Mouse (Mus musculus): ENCODE measurements around the gene Fam149a. TPM values are rescaled to one million over a fixed set of nuclear protein-coding genes. Genes with fewer than 3 reads are reported as not detected.
"Not testable (repeated sequence)": the region's sequence is repeated elsewhere in the genome, so short reads cannot be mapped to it uniquely, and the experiment has no call there.

Gene Fam149a
- total RNA-seq, 2 experiments from 2014 or later, result 1.8 to 2.8 TPM

- Histone ChIP-seq H3K27ac (no peak overlapping the region), H3K4me3 (no peak overlapping the region; the same call in 1 of the 2 replicates)
- no peak for TF ChIP-seq CTCF (IDR thresholded peaks at IDR 0.05)
- DNase-seq, result no peak
- intact Hi-C loops (cut with DNase I), result no loop called here
These were observed 22.9 kb downstream of the Fam149a start for GRCm38 (mm10) chr8:45359091-45359605.

DNA sequence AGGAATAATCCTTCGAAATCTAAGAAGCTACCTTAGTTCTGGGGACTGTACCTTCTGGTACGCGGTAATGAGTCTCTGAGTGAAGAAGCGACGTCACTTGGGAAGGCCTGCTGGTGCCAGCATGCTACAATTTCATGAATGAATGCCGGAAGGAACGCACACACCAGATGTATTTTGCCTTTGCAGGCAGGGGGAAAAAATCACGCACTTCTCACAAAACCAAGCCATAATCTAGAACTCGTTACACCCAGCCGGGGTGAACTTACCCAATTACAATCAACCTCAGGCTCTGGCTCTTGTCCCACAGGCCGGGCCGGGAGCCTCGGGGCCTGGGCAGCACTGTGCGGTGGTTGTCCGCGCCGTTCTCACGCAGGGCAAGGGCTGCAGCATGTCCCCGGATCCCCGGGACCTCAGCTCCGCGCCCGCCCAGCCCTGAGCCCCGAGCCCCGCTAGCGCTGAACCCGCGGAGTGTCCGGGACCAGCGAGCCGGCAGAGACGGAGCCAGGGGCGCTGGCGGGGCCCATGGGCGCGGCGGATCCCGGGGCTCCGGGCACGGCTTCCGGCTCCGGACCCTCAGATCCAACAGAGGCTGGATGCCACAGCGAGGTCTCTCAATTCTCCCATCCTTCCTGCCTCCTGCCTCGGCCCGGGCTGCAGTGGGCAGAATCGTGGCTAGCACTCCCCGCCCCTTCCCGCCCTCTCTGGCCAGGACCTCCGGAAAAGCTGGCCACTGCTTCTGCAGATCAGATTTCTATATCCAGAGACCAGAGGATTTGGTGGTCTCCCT lies 23.8 kb downstream of the Fam149a start:
- intact Hi-C loops (cut with DNase I), result no loop called here
- peak overlapping the region; percentile 78 for H3K4me3 ChIP-seq
- DNase-seq, result peak; percentile 68
- H3K27ac ChIP-seq, result peak overlapping the region; percentile 72
- TF ChIP-seq CTCF (IDR thresholded peaks at IDR 0.05), result no peak

DNA sequence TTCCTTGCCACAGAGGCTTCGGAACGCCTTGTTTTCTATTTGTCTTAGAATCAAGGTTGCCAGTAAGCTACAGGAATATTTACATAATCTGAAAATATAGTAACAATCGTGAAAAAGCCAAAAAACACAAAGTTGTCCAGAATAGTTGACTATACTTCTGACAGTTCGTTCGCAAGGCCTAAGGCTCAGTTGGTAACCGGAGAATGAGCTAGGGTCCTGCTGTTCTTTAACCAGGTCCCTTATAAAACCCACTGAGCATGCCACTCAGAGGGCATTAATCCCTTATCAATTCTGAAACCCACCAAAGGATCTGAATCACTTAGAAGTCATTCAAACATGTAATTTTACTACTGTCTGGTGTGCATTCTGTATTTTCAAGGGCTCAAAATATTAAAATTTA lies 26.3 kb downstream of the Fam149a start:
- intact Hi-C loops (cut with DNase I), result no loop called here
- H3K27ac ChIP-seq, result no peak overlapping the region
- H3K4me3 ChIP-seq, result no peak overlapping the region
- no peak for TF ChIP-seq CTCF (IDR thresholded peaks at IDR 0.05)
- no peak for DNase-seq

DNA sequence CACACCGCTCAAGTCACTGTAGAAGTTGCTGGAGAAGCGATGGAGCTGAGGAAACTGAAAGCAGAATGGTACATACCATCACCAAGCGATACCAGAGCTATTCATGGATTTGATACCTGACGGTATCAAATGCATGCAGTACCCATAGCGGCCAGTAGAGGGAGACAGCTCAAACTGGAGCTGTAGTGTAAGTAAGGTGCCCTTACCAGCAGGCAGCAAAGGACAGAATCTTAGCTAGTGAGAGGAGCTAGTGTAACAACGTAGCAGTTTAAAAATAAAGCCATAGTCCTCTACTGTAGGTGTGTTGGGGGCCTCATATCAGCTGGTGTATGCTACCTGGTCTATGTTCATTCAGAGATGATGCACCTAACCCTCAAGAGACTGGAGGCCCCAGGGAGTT lies 37.1 kb downstream of the Fam149a start:
- intact Hi-C loops (cut with DNase I), result no loop called here
- TF ChIP-seq CTCF (IDR thresholded peaks at IDR 0.05), result peak; percentile 96
- DNase-seq, result peak; percentile 63

GRCm38 (mm10) chr8:45344298-45344697 lies 37.8 kb downstream of the Fam149a start:
- DNase-seq, result no peak
- intact Hi-C loops (cut with DNase I), result no loop called here
- no peak for TF ChIP-seq CTCF (IDR thresholded peaks at IDR 0.05)
- no peak overlapping the region for H3K4me3 ChIP-seq
- no peak overlapping the region for H3K27ac ChIP-seq

More for the DNA sequence above, 37.1 kb downstream of the Fam149a start:
- no peak overlapping the region for H3K4me3 ChIP-seq
- H3K27ac ChIP-seq, result no peak overlapping the region

DNA sequence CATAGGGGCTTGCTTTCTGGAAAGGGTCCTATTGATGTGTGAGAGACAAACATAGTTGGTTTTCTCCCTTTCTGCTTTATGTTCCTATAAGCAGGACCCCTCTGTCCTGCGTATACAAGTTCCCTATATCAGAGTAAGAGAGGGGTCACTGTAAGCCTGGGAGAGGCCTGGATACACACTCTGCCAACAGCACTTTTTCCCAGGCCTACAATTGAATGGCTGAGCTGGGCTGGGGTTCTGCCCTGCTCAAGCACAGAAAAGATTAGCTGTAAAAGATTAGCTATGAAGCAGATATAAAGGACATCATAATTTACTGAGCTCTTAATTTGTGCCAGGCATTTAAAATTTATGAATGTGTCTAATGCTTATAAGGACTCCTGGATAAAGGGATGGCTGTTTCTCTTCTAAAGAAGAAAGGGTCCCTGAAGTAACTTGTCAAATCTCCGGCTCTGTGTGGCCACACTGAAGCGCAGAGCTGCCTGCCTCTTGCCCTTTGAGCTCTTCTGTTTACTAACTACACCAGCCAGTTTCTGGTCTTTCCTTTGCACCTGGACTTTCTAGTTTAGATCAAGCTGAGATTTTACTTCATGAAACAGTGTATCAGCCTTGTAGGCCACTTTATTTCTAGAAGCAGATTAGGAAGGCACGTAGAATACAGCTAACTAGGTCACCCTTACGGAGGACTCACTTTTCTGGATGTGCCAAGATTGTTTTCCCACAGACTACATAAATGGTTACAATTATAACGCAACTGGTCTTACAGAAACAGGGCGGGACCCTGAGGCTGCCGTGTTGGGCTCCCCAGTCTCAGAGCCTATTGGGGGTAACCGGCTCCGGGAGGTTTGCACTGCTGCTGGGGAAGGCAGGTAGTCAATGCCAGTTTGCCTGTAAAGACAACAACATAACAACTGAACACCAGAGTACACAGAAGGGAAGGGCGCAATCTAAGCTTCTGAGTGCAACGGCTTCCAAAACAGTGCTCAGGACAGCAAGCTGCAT lies 40.2 kb downstream of the Fam149a start:
- no peak for DNase-seq
- no peak overlapping the region for H3K4me3 ChIP-seq
- intact Hi-C loops (cut with DNase I), result no loop called here
- TF ChIP-seq CTCF (IDR thresholded peaks at IDR 0.05), result no peak
- no peak overlapping the region for H3K27ac ChIP-seq

DNA sequence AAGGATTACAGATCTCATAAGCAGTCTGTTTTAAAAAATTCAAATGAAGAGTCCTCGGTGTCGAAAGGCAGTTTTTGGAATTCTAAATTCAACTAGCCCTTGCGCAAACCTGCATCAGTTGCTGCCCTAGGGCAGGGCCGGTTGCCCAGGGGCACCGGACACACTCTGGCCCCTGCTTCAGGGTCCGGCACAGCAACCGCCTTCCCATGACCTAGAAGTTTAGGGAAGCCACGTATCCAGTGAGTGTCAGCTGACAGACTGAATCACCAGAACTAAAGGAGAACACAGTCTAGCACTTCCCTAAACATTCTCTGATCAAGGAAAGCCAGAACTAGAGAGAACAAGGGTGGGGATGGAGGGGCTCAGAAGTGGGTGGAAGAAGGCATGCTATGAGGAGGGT lies 48.6 kb downstream of the Fam149a start:
- intact Hi-C loops (cut with DNase I), result no loop called here
- peak; percentile 38 for DNase-seq
- peak overlapping the region; percentile 83 for H3K27ac ChIP-seq
- TF ChIP-seq CTCF (IDR thresholded peaks at IDR 0.05), result no peak
- peak overlapping the region; percentile 89 for H3K4me3 ChIP-seq

DNA sequence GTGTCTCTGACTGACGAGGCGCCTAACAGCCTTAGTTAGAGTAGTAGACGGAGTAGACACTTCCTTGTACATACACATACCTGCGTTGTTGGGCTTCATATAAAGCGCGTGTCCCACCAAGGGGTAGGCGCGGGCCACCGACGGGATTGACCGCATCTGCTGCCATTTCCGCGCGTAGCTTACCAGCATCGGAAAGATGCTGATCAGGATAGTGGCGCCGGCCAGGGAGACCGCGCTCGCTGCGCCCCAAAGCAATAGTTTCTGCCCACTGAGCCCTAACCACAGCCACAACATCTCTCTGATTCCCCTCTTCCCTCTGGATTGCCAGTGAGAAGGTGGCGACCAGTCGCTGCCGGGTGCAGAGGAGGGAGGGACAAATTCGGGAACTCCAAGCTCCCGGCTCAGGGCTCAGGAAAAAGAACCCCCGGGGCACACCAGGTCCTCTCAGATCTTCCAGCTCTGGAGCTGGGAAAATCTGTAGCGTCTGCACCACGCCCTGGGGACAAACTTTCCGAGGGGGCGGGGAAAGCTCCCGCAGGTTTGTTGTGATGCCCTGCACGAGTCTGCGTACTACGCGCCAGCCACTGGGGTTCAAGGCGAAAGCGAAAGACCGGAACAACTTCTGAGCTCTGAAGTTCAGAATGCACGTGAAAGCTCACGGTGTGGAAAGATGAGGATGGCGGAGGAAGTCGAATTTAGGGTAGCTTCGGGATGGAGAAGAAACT lies 49.2 kb downstream of the Fam149a start, which contains the start of gene Cyp4v3:
Cyp4v3 (minus strand) TSS at position 532 of the 725 bp plus-strand sequence.
- H3K4me3 ChIP-seq, result peak within 1 kb of the TSS; percentile 89
- peak; percentile 80 for DNase-seq
- intact Hi-C loops (cut with DNase I), result no loop called here
- TF ChIP-seq CTCF (IDR thresholded peaks at IDR 0.05), result no peak
- peak within 1 kb of the TSS; percentile 83 for H3K27ac ChIP-seq

DNA sequence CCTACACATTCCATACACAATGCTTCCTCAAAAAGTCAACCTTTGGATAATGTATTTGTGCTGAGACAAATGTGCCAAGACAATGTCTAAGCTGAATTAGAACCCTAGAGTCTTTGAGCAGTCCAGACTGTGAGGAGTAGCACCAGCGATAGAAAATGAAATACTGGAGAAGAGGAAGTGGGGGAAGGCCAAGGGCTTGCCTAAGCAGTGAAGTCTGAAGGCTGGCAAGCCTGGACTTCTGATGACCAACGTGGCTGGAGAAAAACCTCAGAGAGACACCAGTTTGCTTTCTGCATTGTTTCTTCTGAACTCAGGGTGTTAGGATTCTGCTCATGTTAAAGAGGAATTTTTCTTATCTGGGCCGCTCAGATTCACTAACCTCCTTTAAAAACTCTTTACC lies 51.2 kb downstream of the Fam149a start:
- DNase-seq, result no peak
- H3K27ac ChIP-seq, result no peak overlapping the region
- intact Hi-C loops (cut with DNase I), result no loop called here
- H3K4me3 ChIP-seq, result no peak overlapping the region
- TF ChIP-seq CTCF (IDR thresholded peaks at IDR 0.05), result no peak

GRCm38 (mm10) chr8:45329206-45329980 lies 52.7 kb downstream of the Fam149a start:
- H3K27ac ChIP-seq, result no peak overlapping the region
- intact Hi-C loops (cut with DNase I), result no loop called here
- no peak overlapping the region for H3K4me3 ChIP-seq
- no peak for DNase-seq
- no peak for TF ChIP-seq CTCF (IDR thresholded peaks at IDR 0.05)

DNA sequence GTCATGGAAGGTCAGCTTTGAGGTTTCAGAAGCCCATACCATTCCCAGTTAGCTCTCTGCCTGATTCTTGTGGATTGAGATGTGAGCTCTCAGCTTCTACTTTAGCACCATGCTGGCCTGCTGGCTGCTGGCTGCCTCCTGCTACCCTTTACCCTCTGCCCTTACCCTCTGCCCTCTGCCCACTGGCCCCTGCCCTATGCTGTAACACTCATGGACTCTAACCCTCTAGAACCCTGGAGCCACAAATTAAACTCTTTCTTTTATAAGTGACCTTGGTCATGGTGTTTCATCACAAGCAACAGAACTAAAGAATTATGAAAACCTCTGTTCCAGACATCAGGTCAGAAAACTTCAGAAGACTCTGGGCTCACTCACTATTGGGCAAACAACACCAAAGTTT lies 55.0 kb downstream of the Fam149a start:
- H3K27ac ChIP-seq; DNase-seq; H3K4me3 ChIP-seq; intact Hi-C loops (cut with DNase I): not testable (repeated sequence)
